Mouse (Mus musculus) lung, embryonic 15.5 days (tissue): ENCODE results near the gene Otud3. TPM values are rescaled to one million over a fixed set of nuclear protein-coding genes. Genes with fewer than 3 reads are reported as not detected.
"Not testable (repeated sequence)": the region's sequence is repeated elsewhere in the genome, so short reads cannot be mapped to it uniquely, and the experiment has no call there.

Source experiments
- ATAC-seq: fragments of 200-750 bp; cut with Nextera tagmentation; 2 replicates; pipeline ENCODE4 v1.8.0; 2017; ENCODE audit warnings: moderate number of reproducible peaks, borderline replicate concordance; ENCODE audit not compliant: low FRiP score, low TSS enrichment; ENCODE audit errors: extremely low read depth
- H3K27ac ChIP-seq: fragments of 300-500 bp; sonication (generic); 2 replicates; pipeline ENCODE4 v1.5.1; 2015; ENCODE audit warnings: moderate library complexity, mild to moderate bottlenecking, inconsistent platforms
- H3K27me3 ChIP-seq: fragments of 300-500 bp; sonication (generic); 2 replicates; pipeline ENCODE4 v1.6.1; 2015; ENCODE audit warnings: inconsistent platforms
- H3K36me3 ChIP-seq: fragments of 300-500 bp; sonication (generic); 2 replicates; pipeline ENCODE4 v1.6.1; 2015; ENCODE audit warnings: inconsistent platforms
- H3K4me1 ChIP-seq: fragments of 300-500 bp; sonication (generic); 2 replicates; pipeline ENCODE4 v1.6.1; 2015; ENCODE audit warnings: inconsistent platforms
- H3K4me2 ChIP-seq: fragments of 300-500 bp; sonication (generic); 2 replicates; pipeline ENCODE4 v1.6.1; 2015; ENCODE audit warnings: inconsistent platforms, mild to moderate bottlenecking, moderate library complexity
- H3K4me3 ChIP-seq: fragments of 300-500 bp; sonication (generic); 2 replicates; pipeline ENCODE4 v1.5.1; 2015; ENCODE audit warnings: mild to moderate bottlenecking, inconsistent platforms
- H3K9ac ChIP-seq: fragments of 300-500 bp; sonication (generic); 2 replicates; pipeline ENCODE4 v1.6.1; 2015; ENCODE audit warnings: inconsistent platforms
- H3K9me3 ChIP-seq: fragments of 300-500 bp; sonication (generic); 2 replicates; pipeline ENCODE4 v1.6.1; 2016; ENCODE audit warnings: inconsistent platforms
- WGBS: fragments of 180-500 bp; shearing (Covaris S2); methylation state at CpG from one replicate; pipeline ENCODE4 v1.1.7; 2015; 5-methylcytosine and 5-hydroxymethylcytosine counted together
- polyA plus RNA-seq: library from polyadenylated mRNA; unstranded; fragments of >200 nt; fragmentation: Nextera tagmentation; extraction: Ambion mirVana; gene quantifications from 2 replicates; pipeline ENCODE4 v1.2.1, GENCODE M21; 2015

Otud3 gene
- polyA plus RNA-seq, 1 experiment from 2014 or later, result 3.7 TPM

DNA sequence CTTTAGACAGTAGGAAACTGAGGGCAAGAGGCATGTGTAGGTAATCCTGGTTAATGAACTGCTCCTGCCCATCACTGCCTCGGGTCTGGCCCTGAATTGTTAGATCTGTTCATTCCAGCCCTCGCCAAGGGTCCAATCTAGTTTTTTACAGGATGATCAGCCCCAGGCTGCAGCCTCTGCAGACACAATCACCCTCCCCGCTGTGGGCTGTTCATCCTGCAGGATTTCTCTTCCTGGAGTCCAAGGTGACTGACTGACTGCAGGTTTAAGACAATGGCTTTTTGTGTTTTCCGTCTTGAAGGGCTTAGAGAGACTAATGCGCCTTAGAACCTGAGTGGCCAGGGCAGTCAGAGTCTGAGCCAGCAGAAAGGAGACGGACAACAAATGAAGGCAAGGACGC is 24.6 kb downstream of the Otud3 start:
- no peak overlapping the region for H3K4me3 ChIP-seq
- peaks cover 6% of the 10 kb centered on the region; the same call in 1 of the 2 replicates for H3K4me1 ChIP-seq
- H3K9ac ChIP-seq, result no peak overlapping the region
- ATAC-seq, result no peak
- peaks cover 4% of the 10 kb centered on the region; the same call in 1 of the 2 replicates for H3K36me3 ChIP-seq
- no peak overlapping the region for H3K4me2 ChIP-seq
- no peaks in the 10 kb centered on the region for H3K9me3 ChIP-seq
- H3K27me3 ChIP-seq, result no peaks in the 10 kb centered on the region
- H3K27ac ChIP-seq, result no peak overlapping the region
- WGBS, result 47% methylated on average over 7 of the region's 7 CpGs

DNA sequence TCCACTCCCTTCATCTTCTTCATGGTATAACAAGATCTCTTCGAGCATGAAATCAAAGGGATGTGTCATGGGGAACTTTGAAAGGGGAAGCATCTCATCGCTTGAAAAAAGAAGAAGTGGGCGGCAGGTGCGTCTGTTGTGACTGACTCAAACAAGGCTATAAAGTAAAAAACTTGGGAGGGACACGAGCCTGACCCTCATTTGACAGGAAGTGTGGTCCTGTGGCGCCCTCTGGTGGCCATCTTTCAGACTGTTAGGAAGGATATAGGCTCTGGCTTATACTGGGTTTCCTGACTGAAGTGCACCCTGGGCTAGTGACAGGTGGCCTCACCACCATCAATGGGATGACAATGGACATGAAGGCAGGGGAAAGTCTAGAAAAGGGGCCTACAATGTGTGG is 29.5 kb downstream of the Otud3 start:
- no peaks in the 10 kb centered on the region for H3K36me3 ChIP-seq
- no peak overlapping the region for H3K9ac ChIP-seq
- no peak overlapping the region for H3K4me2 ChIP-seq
- H3K9me3 ChIP-seq, result no peaks in the 10 kb centered on the region
- no peaks in the 10 kb centered on the region for H3K4me1 ChIP-seq
- H3K27me3 ChIP-seq, result peaks cover 5% of the 10 kb centered on the region; the same call in 1 of the 2 replicates
- no peak overlapping the region for H3K4me3 ChIP-seq
- 11% methylated on average over 6 of the region's 6 CpGs for WGBS
- no peak overlapping the region for H3K27ac ChIP-seq
- ATAC-seq, result no peak

DNA sequence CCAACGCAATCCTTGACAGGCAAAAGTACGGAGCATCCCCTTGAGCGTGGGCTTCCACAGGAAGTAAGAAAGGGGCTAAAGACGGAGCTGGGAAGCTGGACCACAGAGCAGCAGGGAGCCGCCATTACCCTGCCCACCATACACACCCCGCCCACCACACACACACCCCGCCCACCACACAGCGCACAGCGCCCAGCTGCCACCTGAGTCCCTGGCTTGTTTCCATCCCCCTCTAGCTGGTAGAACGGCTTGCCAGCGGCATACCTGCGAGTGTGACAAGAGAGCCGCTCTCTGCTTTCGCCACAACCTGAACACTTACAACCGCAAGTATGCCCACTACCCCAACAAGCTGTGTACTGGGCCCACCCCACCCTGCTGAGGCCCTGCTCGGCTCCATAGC is 31.6 kb downstream of the Otud3 start:
- H3K27me3 ChIP-seq, result peaks cover 5% of the 10 kb centered on the region; the same call in 1 of the 2 replicates
- H3K27ac ChIP-seq, result no peak overlapping the region
- no peak overlapping the region for H3K4me3 ChIP-seq
- H3K4me1 ChIP-seq, result 0 out of 2 replicates have a peak, but pooled peaks cover 4% of the 10 kb centered on the region
- peak overlapping the region; percentile 42 for H3K4me2 ChIP-seq
- H3K36me3 ChIP-seq, result no peaks in the 10 kb centered on the region
- ATAC-seq, result 0 out of 2 replicates have a peak, but pooled peaks have one; percentile 56
- WGBS, result 11% methylated on average over 16 of the region's 16 CpGs
- peak overlapping the region; percentile 24; the same call in 1 of the 2 replicates for H3K9ac ChIP-seq
- H3K9me3 ChIP-seq, result no peaks in the 10 kb centered on the region

DNA sequence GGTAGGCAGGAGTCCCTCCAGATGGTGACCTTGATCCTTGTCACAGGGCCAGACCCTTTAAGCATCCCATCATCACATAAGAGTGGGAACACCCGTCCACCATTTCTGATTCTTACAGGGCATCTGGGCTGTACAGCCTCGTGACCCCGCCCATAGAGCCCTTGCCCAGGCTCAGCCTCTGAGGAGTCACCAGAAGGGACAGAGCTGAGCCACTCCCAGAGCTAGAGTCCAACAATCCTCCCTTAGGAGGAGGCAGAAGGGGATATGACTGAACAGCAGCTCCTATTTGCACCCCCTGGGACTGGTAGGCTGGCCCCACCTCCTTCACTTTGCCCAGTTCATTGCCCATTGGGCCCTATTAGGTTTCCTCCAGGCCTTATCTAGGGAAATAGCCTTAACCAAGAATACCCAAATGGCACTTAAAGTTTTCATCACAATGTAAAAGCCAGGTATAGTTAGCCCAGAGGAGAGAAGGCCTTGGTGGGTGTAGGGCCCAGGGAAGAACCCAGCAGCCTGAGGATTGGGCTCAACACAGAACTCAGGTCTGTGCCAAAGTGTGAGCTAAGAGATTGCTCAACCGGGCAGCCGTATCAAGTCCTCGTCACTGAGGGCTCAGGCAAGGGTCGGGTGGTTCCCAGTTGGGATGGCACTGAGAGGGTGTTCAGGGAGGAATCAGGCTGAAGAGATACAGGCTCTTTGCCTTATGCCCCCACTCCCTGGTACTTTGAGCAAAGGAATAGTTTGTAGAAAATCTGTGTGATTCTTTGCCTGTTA is 32.7 kb downstream of the Otud3 start:
- H3K27me3 ChIP-seq, result peaks cover 5% of the 10 kb centered on the region; the same call in 1 of the 2 replicates
- H3K9me3 ChIP-seq, result no peaks in the 10 kb centered on the region
- no peak for ATAC-seq
- no peak overlapping the region for H3K27ac ChIP-seq
- H3K4me3 ChIP-seq, result no peak overlapping the region
- H3K4me2 ChIP-seq, result no peak overlapping the region
- H3K9ac ChIP-seq, result no peak overlapping the region
- no peaks in the 10 kb centered on the region for H3K36me3 ChIP-seq
- 0 out of 2 replicates have a peak, but pooled peaks cover 4% of the 10 kb centered on the region for H3K4me1 ChIP-seq
- 79% methylated on average over 7 of the region's 7 CpGs for WGBS

DNA sequence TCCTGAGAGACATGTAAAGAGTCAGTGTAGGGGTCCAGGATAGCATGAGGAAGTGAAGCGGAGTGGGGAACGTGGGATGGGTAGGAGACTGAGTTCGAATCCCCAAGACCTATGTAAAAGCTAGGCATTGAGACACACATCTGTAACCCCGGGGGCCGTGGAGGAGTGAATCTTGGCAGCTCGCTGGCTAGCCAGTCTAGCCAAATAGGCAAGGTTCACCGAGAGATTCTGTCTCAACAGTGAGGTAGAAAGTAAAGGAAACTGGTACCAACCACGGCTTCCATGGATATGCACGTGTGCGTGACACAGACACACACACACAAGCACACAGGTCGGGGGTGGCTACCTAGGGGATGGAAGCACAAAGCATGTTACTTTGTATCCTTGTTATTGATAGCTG is 33.9 kb downstream of the Otud3 start:
- Histone ChIP-seq H3K27ac (no peak overlapping the region), H3K4me1 (0 out of 2 replicates have a peak, but pooled peaks cover 4% of the 10 kb centered on the region), H3K9ac (no peak overlapping the region), H3K4me2 (no peak overlapping the region), H3K9me3 (no peaks in the 10 kb centered on the region), H3K36me3 (no peaks in the 10 kb centered on the region), H3K27me3 (peaks cover 5% of the 10 kb centered on the region; the same call in 1 of the 2 replicates), H3K4me3 (no peak overlapping the region)
- ATAC-seq, result no peak
- 81% methylated on average over 11 of the region's 11 CpGs for WGBS

DNA sequence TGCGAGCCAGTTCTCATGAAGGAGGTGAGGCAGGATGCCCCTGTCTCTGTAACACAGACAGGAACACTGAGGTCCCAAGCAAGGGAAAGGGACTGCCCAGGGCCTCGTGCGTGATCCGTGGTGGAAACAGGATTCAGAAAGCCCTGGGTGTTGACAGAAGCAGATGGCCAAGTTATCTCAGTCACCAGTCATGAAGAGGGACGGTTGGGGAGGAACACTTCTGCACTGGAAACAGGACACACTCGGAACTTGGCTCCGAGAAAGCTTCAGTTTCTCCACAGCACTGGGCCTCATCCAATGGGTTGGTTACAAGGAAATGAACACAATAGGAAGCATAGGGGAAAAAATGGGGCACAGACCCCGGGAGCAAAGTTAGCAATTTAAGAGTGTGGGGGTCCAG is 35.0 kb downstream of the Otud3 start:
- Histone ChIP-seq H3K27ac (no peak overlapping the region), H3K9ac (no peak overlapping the region), H3K27me3 (peaks cover 5% of the 10 kb centered on the region; the same call in 1 of the 2 replicates), H3K36me3 (no peaks in the 10 kb centered on the region), H3K4me1 (0 out of 2 replicates have a peak, but pooled peaks cover 4% of the 10 kb centered on the region), H3K9me3 (no peaks in the 10 kb centered on the region), H3K4me2 (no peak overlapping the region), H3K4me3 (no peak overlapping the region)
- ATAC-seq, result no peak
- WGBS, result 30% methylated on average over 8 of the region's 8 CpGs

DNA sequence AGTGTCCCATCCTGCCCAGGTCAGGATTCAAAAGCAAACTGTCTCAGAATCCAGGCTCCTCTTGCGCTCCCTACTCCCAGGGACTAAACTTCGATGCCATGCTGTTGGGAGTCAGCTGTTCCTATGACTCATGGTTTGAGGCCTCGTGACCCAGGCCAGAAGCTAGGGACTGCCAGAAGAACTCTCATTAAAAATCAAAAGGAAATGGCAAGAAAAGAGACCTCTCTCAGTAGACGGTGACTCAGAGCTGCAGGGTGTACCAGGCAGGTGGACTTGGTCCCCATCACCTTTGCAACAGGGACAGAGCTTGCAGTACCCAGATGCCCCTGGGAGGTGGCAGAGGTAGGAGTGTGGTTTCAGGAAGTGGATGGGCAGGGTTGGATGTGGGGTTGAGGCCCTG is 36.0 kb downstream of the Otud3 start, which contains the start of gene Pla2g2e:
Pla2g2e (plus strand) TSS at position 212 of the 400 bp plus-strand sequence.
- Histone ChIP-seq H3K9ac (no peak within 1 kb of the TSS), H3K4me2 (no peak within 1 kb of the TSS), H3K4me1 (0 out of 2 replicates have a peak, but pooled peaks cover 4% of the 10 kb centered on the region), H3K36me3 (no peaks in the 10 kb centered on the region), H3K27me3 (peaks cover 5% of the 10 kb centered on the region; the same call in 1 of the 2 replicates), H3K9me3 (no peaks in the 10 kb centered on the region), H3K27ac (no peak within 1 kb of the TSS), H3K4me3 (no peak within 1 kb of the TSS)
- 70% methylated on average over 4 of the region's 4 CpGs for WGBS
- no peak for ATAC-seq

DNA sequence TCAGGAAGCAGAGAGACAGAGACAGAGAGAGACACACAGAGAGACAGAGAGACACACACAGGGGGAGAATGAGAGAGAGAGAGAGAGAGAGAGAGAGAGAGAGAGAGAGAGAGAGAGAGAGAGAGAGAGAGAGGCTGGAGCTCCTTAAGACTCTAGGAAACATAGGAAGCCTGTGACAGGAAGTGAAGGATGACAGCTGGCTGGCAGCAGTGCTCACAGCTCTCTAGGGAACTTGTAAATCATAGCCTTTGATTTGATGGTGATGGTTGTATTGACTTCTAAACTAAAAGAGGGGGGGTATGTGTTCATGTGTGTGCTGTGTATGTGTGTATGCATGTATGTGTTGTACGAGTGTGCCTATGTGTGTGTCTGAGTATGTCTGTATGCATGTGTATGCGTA is 37.8 kb downstream of the Otud3 start:
- H3K9me3 ChIP-seq, result no peaks in the 10 kb centered on the region
- H3K36me3 ChIP-seq, result no peaks in the 10 kb centered on the region
- ATAC-seq, result no peak
- no peak overlapping the region for H3K9ac ChIP-seq
- 90% methylated on average over 2 of the region's 2 CpGs for WGBS
- H3K27ac ChIP-seq, result no peak overlapping the region
- H3K27me3 ChIP-seq, result no peaks in the 10 kb centered on the region
- no peak overlapping the region for H3K4me2 ChIP-seq
- H3K4me3 ChIP-seq, result no peak overlapping the region
- 0 out of 2 replicates have a peak, but pooled peaks cover 4% of the 10 kb centered on the region for H3K4me1 ChIP-seq

DNA sequence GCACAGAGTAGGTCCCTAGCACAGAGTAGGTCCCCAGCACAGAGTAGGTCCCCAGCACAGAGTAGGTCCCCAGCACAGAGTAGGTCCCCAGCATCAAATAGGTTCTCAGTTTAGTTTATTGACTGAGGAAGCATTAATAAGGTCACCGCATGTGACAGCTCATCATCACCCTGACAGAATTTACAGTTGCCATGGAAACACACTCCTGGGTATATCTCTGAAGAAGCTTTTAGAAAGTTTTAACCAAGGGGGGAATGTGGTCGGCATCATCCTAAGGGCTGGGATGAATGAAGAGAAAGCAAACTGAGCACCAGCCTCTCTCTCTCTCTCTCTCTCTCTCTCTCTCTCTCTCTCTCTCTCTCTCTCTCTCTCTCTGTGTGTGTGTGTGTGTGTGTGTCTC is 38.5 kb downstream of the Otud3 start:
- H3K4me1 ChIP-seq, H3K36me3 ChIP-seq, H3K27me3 ChIP-seq, ATAC-seq, H3K9ac ChIP-seq, H3K27ac ChIP-seq, H3K4me2 ChIP-seq, H3K4me3 ChIP-seq, H3K9me3 ChIP-seq: not testable (repeated sequence)
- 73% methylated on average over 2 of the region's 2 CpGs for WGBS

DNA sequence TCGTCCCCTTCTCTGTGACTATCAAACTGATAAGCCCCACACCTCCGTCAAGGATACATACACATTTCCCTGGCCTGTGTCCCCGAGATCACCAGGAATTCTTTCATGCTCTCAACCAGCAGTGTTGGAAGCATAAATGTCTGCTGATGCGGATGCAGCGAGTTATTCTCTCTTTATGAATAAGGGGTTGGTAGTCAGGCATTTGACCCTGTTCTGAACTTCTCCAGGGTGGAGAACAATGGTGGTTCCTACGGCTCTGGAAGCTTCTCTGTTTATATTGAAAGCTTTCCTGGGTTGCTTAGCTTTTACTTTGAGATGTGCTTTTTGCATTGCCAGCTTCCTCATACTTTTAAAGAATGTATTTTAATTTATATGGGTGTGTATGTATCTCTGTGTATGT is 39.9 kb downstream of the Otud3 start, which contains the start of gene Gm13030:
Gm13030 (minus strand) TSS at position 101 of the 400 bp plus-strand sequence.
- H3K4me1 ChIP-seq, result 0 out of 2 replicates have a peak, but pooled peaks cover 4% of the 10 kb centered on the region
- WGBS, result 63% methylated on average over 6 of the region's 6 CpGs
- no peaks in the 10 kb centered on the region for H3K36me3 ChIP-seq
- ATAC-seq, result no peak
- no peak within 1 kb of the TSS for H3K9ac ChIP-seq
- no peaks in the 10 kb centered on the region for H3K9me3 ChIP-seq
- H3K4me3 ChIP-seq, result no peak within 1 kb of the TSS
- H3K4me2 ChIP-seq, result no peak within 1 kb of the TSS
- H3K27ac ChIP-seq, result no peak within 1 kb of the TSS
- no peaks in the 10 kb centered on the region for H3K27me3 ChIP-seq

DNA sequence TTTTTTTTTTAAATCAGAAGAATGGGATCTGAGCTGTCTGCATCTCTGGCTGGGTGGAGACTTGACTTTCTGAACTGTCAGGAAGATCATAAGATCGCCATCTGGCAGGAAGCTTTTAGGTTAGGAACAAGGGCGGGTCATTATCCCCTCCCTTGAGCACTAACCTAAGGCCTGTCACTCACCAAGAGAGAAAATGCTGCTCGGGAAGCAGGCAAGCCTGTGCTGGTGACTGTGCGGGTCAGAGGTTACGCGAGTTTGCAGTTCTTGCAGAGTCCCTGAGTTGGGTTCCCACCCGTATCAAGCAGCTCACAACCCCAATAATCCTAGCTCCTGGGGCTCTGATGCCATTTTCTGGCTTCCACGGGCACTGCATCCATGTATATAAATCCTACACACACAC is 45.1 kb downstream of the Otud3 start:
- Histone ChIP-seq H3K4me3 (no peak overlapping the region), H3K9me3 (no peaks in the 10 kb centered on the region), H3K27ac (no peak overlapping the region), H3K4me1 (no peaks in the 10 kb centered on the region), H3K27me3 (0 out of 2 replicates have a peak, but pooled peaks cover 4% of the 10 kb centered on the region), H3K4me2 (no peak overlapping the region), H3K9ac (no peak overlapping the region), H3K36me3 (no peaks in the 10 kb centered on the region)
- ATAC-seq, result no peak
- 52% methylated on average over 8 of the region's 8 CpGs for WGBS

DNA sequence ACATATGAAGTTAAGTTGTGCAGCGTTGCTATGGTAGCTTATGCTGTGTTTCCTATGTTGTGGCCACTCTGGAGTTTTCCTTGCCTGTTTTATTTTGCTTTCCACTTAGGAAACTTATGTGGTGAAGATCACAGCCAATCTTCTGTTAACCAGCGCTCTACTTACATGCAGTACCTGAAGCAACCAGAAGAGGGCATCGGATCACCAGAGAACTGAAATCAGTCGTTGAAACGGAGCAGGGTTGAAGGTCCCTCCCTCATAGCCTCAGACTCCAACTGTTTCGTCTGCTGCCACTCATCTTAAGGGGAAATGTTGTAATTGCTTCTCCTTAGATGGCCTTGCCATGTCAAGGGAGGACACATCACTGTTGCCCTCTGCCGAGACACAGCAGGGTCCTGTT is 47.3 kb downstream of the Otud3 start:
- ATAC-seq, result no peak

More for the DNA sequence above, 47.3 kb downstream of the Otud3 start:
- WGBS, result 10% methylated on average over 7 of the region's 7 CpGs
- H3K9ac ChIP-seq, result no peak overlapping the region
- H3K27me3 ChIP-seq, result 0 out of 2 replicates have a peak, but pooled peaks cover 4% of the 10 kb centered on the region
- no peak overlapping the region for H3K4me2 ChIP-seq
- H3K4me3 ChIP-seq, result no peak overlapping the region
- no peaks in the 10 kb centered on the region for H3K4me1 ChIP-seq
- H3K36me3 ChIP-seq, result no peaks in the 10 kb centered on the region
- H3K9me3 ChIP-seq, result no peaks in the 10 kb centered on the region
- H3K27ac ChIP-seq, result no peak overlapping the region
